9 mouse cellular contexts compared by ENCODE assay signal in the genomic region with DNA sequence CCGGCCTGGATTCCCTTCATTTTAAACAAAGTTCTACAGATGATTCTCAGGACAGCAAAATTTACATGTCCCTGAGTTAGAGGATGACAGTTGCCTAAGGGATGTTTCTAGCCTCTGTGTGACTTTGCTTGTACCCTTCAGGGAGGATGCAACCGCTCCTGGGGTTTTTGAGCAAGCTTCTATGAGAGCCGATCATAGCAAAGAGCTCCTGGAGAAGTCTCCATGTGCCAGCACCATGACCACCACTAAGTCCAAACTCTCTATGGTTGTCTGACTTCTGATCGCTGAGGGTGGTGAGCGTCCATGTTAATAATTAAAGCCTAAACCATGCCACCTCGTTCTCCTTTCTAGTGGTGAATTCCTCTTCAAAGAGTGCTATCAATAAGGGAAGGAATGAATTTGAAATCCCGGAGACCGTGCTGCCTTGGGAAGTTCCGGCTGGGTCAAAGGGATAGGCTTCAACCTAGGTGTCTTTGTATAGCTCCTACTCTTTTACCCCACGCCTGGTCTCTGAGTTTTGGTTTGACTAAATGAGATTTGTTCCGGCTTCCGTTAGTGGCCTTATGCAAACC. TPM values are rescaled to one million over a fixed set of nuclear protein-coding genes. Genes with fewer than 3 reads are reported as not detected.
A peak's percentile ranks its signal among the peaks of the same experiment; 100 is the strongest.
DNase-seq lines count a peak whose midpoint lies in the region; ATAC-seq and TF ChIP-seq lines count a peak whose summit lies in the region.
"Had no signal": no experiment of that assay in that cellular context is flagged by ENCODE, and none has a peak within 500 bp of the region (broad histone marks: within the 10 kb centered on the region; RNA-seq: fewer than 3 reads in every experiment).

No protein-coding gene starts in this region.

- H3K36me3 ChIP-seq in heart, embryonic 14.5 days (ENCODE audit: control insufficient read depth, insufficient read depth, low read length): peaks cover 7% of the 10 kb centered on the region; the same call in 1 of the 2 replicates
- H3K36me3 ChIP-seq in kidney, embryonic 14.5 days (ENCODE audit: control insufficient read depth, insufficient read depth, low read length): no peaks in the 10 kb centered on the region
- H3K36me3 ChIP-seq in midbrain, embryonic 15.5 days (replicated peaks): no peaks in the 10 kb centered on the region

- H3K27me3 ChIP-seq in heart, embryonic 14.5 days (ENCODE audit: control insufficient read depth, insufficient read depth, low read length): peaks cover 19% of the 10 kb centered on the region
- peaks cover 27% of the 10 kb centered on the region for H3K27me3 ChIP-seq in kidney, embryonic 14.5 days (ENCODE audit: control insufficient read depth, insufficient read depth, low read length)
- peaks cover 28% of the 10 kb centered on the region for H3K27me3 ChIP-seq in midbrain, embryonic 15.5 days (replicated peaks)

- H3K4me1 ChIP-seq in heart, embryonic 14.5 days (ENCODE audit: control insufficient read depth in 2 of 2, insufficient read depth in 2 of 2, low read length in 2 of 2): peaks cover 7% of the 10 kb centered on the region in 2 experiments; a peak in 3 of 4 replicates
- H3K4me1 ChIP-seq in embryonic fibroblast, embryonic 13.5 days (ENCODE audit: control insufficient read depth, insufficient read depth, low read length): no peaks in the 10 kb centered on the region
- peaks cover 9% of the 10 kb centered on the region for H3K4me1 ChIP-seq in kidney, embryonic 14.5 days (ENCODE audit: control insufficient read depth, insufficient read depth, low read length)
- peaks cover 19% of the 10 kb centered on the region for H3K4me1 ChIP-seq in midbrain, embryonic 15.5 days

- peak overlapping the region; percentile 60; the same call in 1 of the 2 replicates for H3K9ac ChIP-seq in heart, embryonic 14.5 days (ENCODE audit: low read length)
- H3K9ac ChIP-seq in kidney, embryonic 14.5 days (ENCODE audit: low read depth, low read length): no peak overlapping the region
- no peak overlapping the region for H3K9ac ChIP-seq in midbrain, embryonic 15.5 days

- no peak for ATAC-seq in heart, embryonic 14.5 days (ENCODE audit: insufficient number of reproducible peaks, insufficient read depth, low FRiP score, low read depth)
- ATAC-seq in kidney, embryonic 14.5 days (ENCODE audit: low FRiP score, low TSS enrichment): peak; percentile 6; the same call in 1 of the 2 replicates
- ATAC-seq in midbrain, embryonic 15.5 days (replicated peaks): no peak
- no peak for ATAC-seq in CD4-positive, CD25-positive, alpha-beta regulatory T cell, adult 4 months

- peak overlapping the region; percentile 93 for H3K4me2 ChIP-seq in heart, embryonic 14.5 days (ENCODE audit: low read length)
- H3K4me2 ChIP-seq in kidney, embryonic 14.5 days (replicated peaks; ENCODE audit: low read depth, low read length): peak overlapping the region; percentile 67
- H3K4me2 ChIP-seq in midbrain, embryonic 15.5 days: peak overlapping the region; percentile 60

- peak overlapping the region; percentile 38 to 45 for H3K4me3 ChIP-seq in heart, embryonic 14.5 days (ENCODE audit: control insufficient read depth in 1 of 2, insufficient read depth in 1 of 2, low read depth in 1 of 2, low read length in 2 of 2)
- 0 out of 2 replicates have a peak overlapping the region, but pooled peaks have one; percentile 25 for H3K4me3 ChIP-seq in embryonic fibroblast, embryonic 13.5 days (ENCODE audit: insufficient read depth, low read length)
- peak overlapping the region; percentile 35 for H3K4me3 ChIP-seq in kidney, embryonic 14.5 days (ENCODE audit: low read length)
- H3K4me3 ChIP-seq in midbrain, embryonic 15.5 days: peak overlapping the region; percentile 30; the same call in 1 of the 2 replicates

- TF ChIP-seq POLR2A in embryonic fibroblast, embryonic 13.5 days (IDR thresholded peaks at IDR 0.05; ENCODE audit: low read depth, low read length): no peak

- H3K9me3 ChIP-seq in heart, embryonic 14.5 days (ENCODE audit: control insufficient read depth, low read length): no peaks in the 10 kb centered on the region
- no peaks in the 10 kb centered on the region for H3K9me3 ChIP-seq in kidney, embryonic 14.5 days (ENCODE audit: control insufficient read depth, low read length)
- no peaks in the 10 kb centered on the region for H3K9me3 ChIP-seq in midbrain, embryonic 15.5 days
- H3K9me3 ChIP-seq: G1E had no signal

- no peak for DNase-seq in heart, adult 9 months (ENCODE audit: low spot score in 2 of 2)
- DNase-seq in cerebellum, adult 8-10 months: no peak
- no peak for DNase-seq in cerebellum, postnatal 25 days

- WGBS in heart, embryonic 14.5 days: 32% methylated on average over 12 of the region's 12 CpGs
- WGBS in kidney, embryonic 14.5 days: 25% methylated on average over 12 of the region's 12 CpGs
- WGBS in midbrain, embryonic 15.5 days: 24% methylated on average over 12 of the region's 12 CpGs

- H3K27ac ChIP-seq in heart, embryonic 14.5 days (replicated peaks in 1 of 2; ENCODE audit: control insufficient read depth in 1 of 2, insufficient read depth in 1 of 2, low read depth in 2 of 2, low read length in 2 of 2): no peak overlapping the region
- no peak overlapping the region for H3K27ac ChIP-seq in embryonic fibroblast, embryonic 13.5 days (ENCODE audit: insufficient read depth, low read length)
- no peak overlapping the region for H3K27ac ChIP-seq in kidney, embryonic 14.5 days (ENCODE audit: low read depth, low read length)
- H3K27ac ChIP-seq in midbrain, embryonic 15.5 days: no peak overlapping the region

- no peak for TF ChIP-seq CTCF in embryonic fibroblast, embryonic 13.5 days (IDR thresholded peaks at IDR 0.05; ENCODE audit: borderline replicate concordance, insufficient read depth, low read length)

RNA-seq across cellular contexts. Expression of a gene that starts 4.9 kb away (rescaled TPM):
- 0.74 and 1.6 TPM in 2 replicates for polyA plus RNA-seq in heart, embryonic 14.5 days (2014; fragmentation: Nextera tagmentation; extraction: Ambion mirVana)
- not detected in 2 replicates for polyA plus RNA-seq in embryonic fibroblast, embryonic 13.5 days (2011; ENCODE audit: insufficient read length, low read depth, missing spikeins)
- 1.1 and 1.3 TPM in 2 replicates for polyA plus RNA-seq in kidney, embryonic 14.5 days (2014; fragmentation: Nextera tagmentation; extraction: Ambion mirVana)
- polyA plus RNA-seq in midbrain, embryonic 15.5 days (2015; fragmentation: Nextera tagmentation; extraction: Ambion mirVana): 0.46 and 0.59 TPM in 2 replicates
- not detected for polyA plus RNA-seq in CD4-positive, CD25-positive, alpha-beta regulatory T cell, adult 4 months (2017; shearing (Covaris generic))
- polyA plus RNA-seq: G1E had no signal

RNA-seq across cellular contexts. Expression of a gene that starts 8.7 kb away (rescaled TPM):
- 3.5 and 3.8 TPM in 2 replicates for polyA plus RNA-seq in heart, embryonic 14.5 days (2014; fragmentation: Nextera tagmentation; extraction: Ambion mirVana)
- 0.75 TPM in 1 of 2 replicates, not detected in the other for polyA plus RNA-seq in embryonic fibroblast, embryonic 13.5 days (2011; ENCODE audit: insufficient read length, low read depth, missing spikeins)
- 3.1 and 3.4 TPM in 2 replicates for polyA plus RNA-seq in kidney, embryonic 14.5 days (2014; fragmentation: Nextera tagmentation; extraction: Ambion mirVana)
- polyA plus RNA-seq in midbrain, embryonic 15.5 days (2015; fragmentation: Nextera tagmentation; extraction: Ambion mirVana): 5.8 and 6.7 TPM in 2 replicates
- under 1 TPM; 0.51 to 0.86 TPM for polyA plus RNA-seq in CD4-positive, CD25-positive, alpha-beta regulatory T cell, adult 4 months (2017; shearing (Covaris generic))

RNA-seq across cellular contexts. Expression of a gene that starts 11.5 kb away (rescaled TPM):
- polyA plus RNA-seq in heart, embryonic 14.5 days (2014; fragmentation: Nextera tagmentation; extraction: Ambion mirVana): 12.0 and 12.7 TPM in 2 replicates
- polyA plus RNA-seq in embryonic fibroblast, embryonic 13.5 days (2011; ENCODE audit: insufficient read length, low read depth, missing spikeins): 10.5 and 16.1 TPM in 2 replicates
- polyA plus RNA-seq in kidney, embryonic 14.5 days (2014; fragmentation: Nextera tagmentation; extraction: Ambion mirVana): 6.8 and 10.8 TPM in 2 replicates
- 11.5 and 12.0 TPM in 2 replicates for polyA plus RNA-seq in midbrain, embryonic 15.5 days (2015; fragmentation: Nextera tagmentation; extraction: Ambion mirVana)
- polyA plus RNA-seq in CD4-positive, CD25-positive, alpha-beta regulatory T cell, adult 4 months (2017; shearing (Covaris generic)): 10 to 100 TPM; 17.2 to 17.7 TPM

RNA-seq across cellular contexts. Expression of a gene that starts 16.1 kb away (rescaled TPM):
- 78.2 and 81.9 TPM in 2 replicates for polyA plus RNA-seq in heart, embryonic 14.5 days (2014; fragmentation: Nextera tagmentation; extraction: Ambion mirVana)
- polyA plus RNA-seq in embryonic fibroblast, embryonic 13.5 days (2011; ENCODE audit: insufficient read length, low read depth, missing spikeins): 0.28 and 0.62 TPM in 2 replicates
- polyA plus RNA-seq in kidney, embryonic 14.5 days (2014; fragmentation: Nextera tagmentation; extraction: Ambion mirVana): 49.7 and 61.8 TPM in 2 replicates
- 47.0 and 49.1 TPM in 2 replicates for polyA plus RNA-seq in midbrain, embryonic 15.5 days (2015; fragmentation: Nextera tagmentation; extraction: Ambion mirVana)
- not detected for polyA plus RNA-seq in CD4-positive, CD25-positive, alpha-beta regulatory T cell, adult 4 months (2017; shearing (Covaris generic))
- polyA plus RNA-seq: G1E had no signal

RNA-seq across cellular contexts. Expression of a gene that starts 54.8 kb away (rescaled TPM):
- polyA plus RNA-seq in heart, embryonic 14.5 days (2014; fragmentation: Nextera tagmentation; extraction: Ambion mirVana): 13.8 and 17.5 TPM in 2 replicates
- 22.0 and 32.3 TPM in 2 replicates for polyA plus RNA-seq in embryonic fibroblast, embryonic 13.5 days (2011; ENCODE audit: insufficient read length, low read depth, missing spikeins)
- 28.5 and 33.2 TPM in 2 replicates for polyA plus RNA-seq in kidney, embryonic 14.5 days (2014; fragmentation: Nextera tagmentation; extraction: Ambion mirVana)
- 31.9 and 33.8 TPM in 2 replicates for polyA plus RNA-seq in midbrain, embryonic 15.5 days (2015; fragmentation: Nextera tagmentation; extraction: Ambion mirVana)
- polyA plus RNA-seq in CD4-positive, CD25-positive, alpha-beta regulatory T cell, adult 4 months (2017; shearing (Covaris generic)): 10 to 100 TPM in 1 of 2 experiments, 1 to 10 TPM in 1; 8.3 to 13.7 TPM
